Mouse (Mus musculus) midbrain, embryonic 11.5 days (tissue): ENCODE data around the gene Mcm9. TPM values are rescaled to one million over a fixed set of nuclear protein-coding genes. Genes with fewer than 3 reads are reported as not detected.

Source experiments
- ATAC-seq: fragments of 200-750 bp; cut with Nextera tagmentation; 2 replicates; pipeline ENCODE4 v1.8.0; 2017; ENCODE audit warnings: moderate TSS enrichment, moderate library complexity; ENCODE audit not compliant: low FRiP score
- DNase-seq: peaks from one replicate; pipeline ENCODE4 v3.0.0; 2015; ENCODE audit warnings: low spot score; ENCODE audit errors: missing footprints
- H3K27ac ChIP-seq: fragments of 300-500 bp; sonication (generic); 2 replicates; pipeline ENCODE4 v1.5.1; 2014; ENCODE audit warnings: low read depth, low read length
- H3K27me3 ChIP-seq: fragments of 300-500 bp; sonication (generic); 2 replicates; pipeline ENCODE4 v1.6.1; 2014; ENCODE audit warnings: mild to moderate bottlenecking, low read length, moderate library complexity, mixed read lengths; ENCODE audit not compliant: control insufficient read depth, insufficient read depth
- H3K36me3 ChIP-seq: fragments of 300-500 bp; sonication (generic); 2 replicates; pipeline ENCODE4 v1.6.1; 2014; ENCODE audit warnings: mild to moderate bottlenecking, low read length, moderate library complexity, mixed read lengths; ENCODE audit not compliant: control insufficient read depth, insufficient read depth
- H3K4me1 ChIP-seq: fragments of 300-500 bp; sonication (generic); 2 replicates; pipeline ENCODE4 v1.6.1; 2014; ENCODE audit warnings: low read length; ENCODE audit not compliant: control insufficient read depth, insufficient read depth
- H3K4me2 ChIP-seq: fragments of 300-500 bp; sonication (generic); 2 replicates; pipeline ENCODE4 v1.6.1; 2014; ENCODE audit warnings: mild to moderate bottlenecking, moderate library complexity
- H3K4me3 ChIP-seq: fragments of 300-500 bp; sonication (generic); 2 replicates; pipeline ENCODE4 v1.5.1; 2014; ENCODE audit warnings: low read depth, low read length
- H3K9ac ChIP-seq: fragments of 300-500 bp; sonication (generic); 2 replicates; pipeline ENCODE4 v1.6.1; 2014; ENCODE audit warnings: low read length
- H3K9me3 ChIP-seq: fragments of 300-500 bp; sonication (generic); 2 replicates; pipeline ENCODE4 v1.6.1; 2016; ENCODE audit warnings: low read length; ENCODE audit not compliant: control insufficient read depth
- WGBS: fragments of 180-500 bp; shearing (Covaris S2); extraction: QIAGEN DNeasy Blood & Tissue Kit; methylation state at CpG from one replicate; pipeline ENCODE4 v1.1.7; 2014; 5-methylcytosine and 5-hydroxymethylcytosine counted together
- polyA plus RNA-seq: library from polyadenylated mRNA; unstranded; fragments of >200 nt; fragmentation: Nextera tagmentation; extraction: Ambion mirVana; gene quantifications from 2 replicates; pipeline ENCODE4 v1.2.1, GENCODE M21; 2014

The Mcm9 gene
- polyA plus RNA-seq, 1 experiment from 2014 or later: 16.8 TPM

DNA sequence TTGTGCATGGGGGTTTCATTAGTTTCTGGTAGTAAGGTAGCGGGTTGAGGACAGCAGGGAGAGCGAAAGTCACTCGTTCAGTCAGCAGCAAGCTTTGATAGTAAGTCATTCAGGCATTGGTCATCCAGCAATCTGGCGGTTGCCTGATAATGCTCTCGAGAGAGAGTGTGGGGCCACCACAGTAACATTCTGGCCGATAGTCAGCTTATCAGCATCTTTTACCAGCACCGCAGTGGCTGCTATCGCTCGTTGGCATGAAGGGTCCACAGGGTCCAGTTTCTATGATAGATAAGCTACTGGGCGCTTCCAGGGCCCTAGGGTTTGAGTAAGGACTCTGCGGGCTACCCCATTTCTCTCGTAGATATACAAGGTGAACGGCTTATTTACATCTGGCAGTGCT is 136.3 kb downstream of the Mcm9 start:
- no peak for DNase-seq
- no peak for ATAC-seq
- no peaks in the 10 kb centered on the region; the same call in 1 of the 2 replicates for H3K9me3 ChIP-seq
- no peaks in the 10 kb centered on the region for H3K4me1 ChIP-seq
- 90% methylated on average over 13 of the region's 13 CpGs for WGBS
- no peaks in the 10 kb centered on the region for H3K36me3 ChIP-seq
- H3K4me3 ChIP-seq: no peak overlapping the region
- H3K9ac ChIP-seq: no peak overlapping the region
- H3K4me2 ChIP-seq: no peak overlapping the region
- no peaks in the 10 kb centered on the region for H3K27me3 ChIP-seq
- no peak overlapping the region for H3K27ac ChIP-seq

Other genes starting within 250 kb of the Mcm9 start
- 178 and 194 TPM in 2 replicates for gene Asf1a, start 33.7 kb downstream of the Mcm9 start, polyA plus RNA-seq
- gene Fam184a, start 120.7 kb upstream of the Mcm9 start, polyA plus RNA-seq: 4.9 and 6.0 TPM in 2 replicates